ENCODE assay signal across 14 mouse cellular contexts in the genomic region with DNA sequence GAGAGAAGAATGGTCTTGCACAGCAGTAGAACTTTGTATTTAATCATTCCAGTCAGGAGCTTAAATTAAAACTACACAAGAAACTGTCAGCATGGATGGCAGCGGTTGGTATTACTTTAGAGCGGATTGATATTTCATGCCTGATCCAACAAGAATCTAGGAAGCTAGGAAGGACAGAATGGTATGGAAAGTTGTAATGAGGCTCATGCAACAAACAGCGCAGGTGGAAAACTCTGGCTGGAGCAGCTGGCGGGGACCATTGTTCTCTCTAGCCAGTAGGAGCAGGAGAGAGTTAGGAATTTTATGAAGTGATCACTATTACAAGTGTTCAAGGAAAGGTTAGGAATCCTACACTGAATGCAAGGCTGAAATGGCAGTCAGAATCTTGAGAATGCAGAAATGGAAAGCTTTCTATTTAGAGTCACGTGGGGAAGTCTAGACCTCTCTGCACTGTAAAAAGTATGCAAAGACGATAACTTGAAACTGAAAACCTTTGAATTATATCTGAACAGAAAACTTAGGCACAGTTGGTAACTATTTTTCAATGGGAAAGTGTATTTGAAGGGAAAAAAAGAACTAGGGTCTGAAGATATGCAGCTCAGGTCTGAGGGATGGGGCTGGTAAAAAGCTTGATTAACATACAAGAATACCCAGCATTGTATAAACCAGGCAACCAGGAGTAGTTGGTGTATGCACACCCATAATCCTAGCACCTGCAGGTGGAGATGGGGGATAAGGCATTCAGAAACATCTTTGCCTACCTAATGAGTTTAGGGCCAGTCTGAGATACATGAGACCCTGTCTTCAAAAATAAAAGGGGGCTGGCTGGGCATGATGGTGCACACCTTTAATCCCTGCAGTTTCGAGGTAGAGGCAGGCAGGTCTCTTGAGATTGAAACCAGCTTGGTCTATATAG. TPM values are rescaled to one million over a fixed set of nuclear protein-coding genes. Genes with fewer than 3 reads are reported as not detected.
A peak's percentile ranks its signal among the peaks of the same experiment; 100 is the strongest.
DNase-seq lines count a peak whose midpoint lies in the region; ATAC-seq and TF ChIP-seq lines count a peak whose summit lies in the region.
"Had no signal": no experiment of that assay in that cellular context is flagged by ENCODE, and none has a peak within 500 bp of the region (broad histone marks: within the 10 kb centered on the region; RNA-seq: fewer than 3 reads in every experiment).

No protein-coding gene starts in this region.

- no peak for ATAC-seq in forebrain, postnatal 0 days
- ATAC-seq: forebrain, embryonic 15.5 days; midbrain, embryonic 15.5 days had no signal

- WGBS in forebrain, embryonic 10.5 days: 86% methylated on average over 7 of the region's 7 CpGs
- 79% methylated on average over 7 of the region's 7 CpGs for WGBS in forebrain, postnatal 0 days
- WGBS in kidney, adult 2 months: 84% methylated on average over 7 of the region's 7 CpGs
- WGBS in thymus, adult 2 months: 72% methylated on average over 7 of the region's 7 CpGs

- H3K4me2 ChIP-seq in forebrain, postnatal 0 days (ENCODE audit: low read depth): no peak overlapping the region
- H3K4me2 ChIP-seq: forebrain, embryonic 15.5 days; limb, embryonic 12.5 days; midbrain, embryonic 15.5 days had no signal

- H3K9me3 ChIP-seq in forebrain, embryonic 10.5 days: no peaks in the 10 kb centered on the region
- no peaks in the 10 kb centered on the region for H3K9me3 ChIP-seq in forebrain, postnatal 0 days (ENCODE audit: low read length)
- H3K9me3 ChIP-seq: forebrain, embryonic 15.5 days; G1E; limb, embryonic 12.5 days; midbrain, embryonic 15.5 days had no signal

- no peak for TF ChIP-seq POLR2A in kidney, adult 2 months (IDR thresholded peaks at IDR 0.05; ENCODE audit: low read depth, low read length)
- no peak for TF ChIP-seq POLR2A in thymus, adult 2 months (IDR thresholded peaks at IDR 0.05; ENCODE audit: control insufficient read depth, extremely low read depth, insufficient read depth, low read length, poor library complexity)

- DNase-seq in forebrain, embryonic 10.5 days (ENCODE audit: extremely low spot score, low spot score): no peak
- DNase-seq in forebrain, postnatal 0 days: no peak
- no peak for DNase-seq in kidney, adult 2 months
- no peak for DNase-seq in kidney, adult 9 months
- no peak for DNase-seq in thymus, adult 2 months
- DNase-seq in thymus, adult 18-20 months: no peak
- no peak for DNase-seq in gastrocnemius, postnatal 14 days
- no peak for DNase-seq in c-Kit-positive CD71-positive TER-119-positive erythroid progenitor cells, embryonic 14.5 days (ENCODE audit: low spot score)
- DNase-seq: gastrocnemius, postnatal 36 days; kidney, adult 11 months had no signal

- no peak overlapping the region for H3K9ac ChIP-seq in forebrain, postnatal 0 days
- H3K9ac ChIP-seq: forebrain, embryonic 15.5 days; limb, embryonic 12.5 days; midbrain, embryonic 15.5 days had no signal

- no peaks in the 10 kb centered on the region for H3K27me3 ChIP-seq in forebrain, embryonic 10.5 days (ENCODE audit: poor library complexity, severe bottlenecking)
- H3K27me3 ChIP-seq in forebrain, postnatal 0 days (ENCODE audit: insufficient read depth, low read length): no peaks in the 10 kb centered on the region
- no peaks in the 10 kb centered on the region for H3K27me3 ChIP-seq in kidney, adult 2 months (replicated peaks; ENCODE audit: control insufficient read depth, insufficient read depth, low read length)
- no peaks in the 10 kb centered on the region for H3K27me3 ChIP-seq in thymus, adult 2 months (ENCODE audit: control insufficient read depth, insufficient read depth, low read length)
- H3K27me3 ChIP-seq: forebrain, embryonic 15.5 days; limb, embryonic 12.5 days; midbrain, embryonic 15.5 days had no signal

- intact Hi-C loops in gastrocnemius, postnatal 14 days (cut with DNase I; ENCODE audit: low total_unique reads): no loop called here

- no peak overlapping the region for H3K4me3 ChIP-seq in forebrain, embryonic 10.5 days
- no peak overlapping the region for H3K4me3 ChIP-seq in forebrain, postnatal 0 days (ENCODE audit: low read depth, low read length)
- H3K4me3 ChIP-seq in kidney, adult 2 months (ENCODE audit: insufficient read depth, low read depth, low read length): no peak overlapping the region
- no peak overlapping the region for H3K4me3 ChIP-seq in thymus, adult 2 months (ENCODE audit: control insufficient read depth, insufficient read depth, low read length)
- H3K4me3 ChIP-seq: forebrain, embryonic 15.5 days; limb, embryonic 12.5 days; midbrain, embryonic 15.5 days had no signal

- no peaks in the 10 kb centered on the region for H3K36me3 ChIP-seq in forebrain, embryonic 10.5 days (replicated peaks)
- no peaks in the 10 kb centered on the region for H3K36me3 ChIP-seq in forebrain, postnatal 0 days (ENCODE audit: insufficient read depth)
- no peaks in the 10 kb centered on the region for H3K36me3 ChIP-seq in kidney, adult 2 months (ENCODE audit: control insufficient read depth, insufficient read depth, low read length)
- no peaks in the 10 kb centered on the region for H3K36me3 ChIP-seq in thymus, adult 2 months (ENCODE audit: control insufficient read depth, insufficient read depth, low read length)
- H3K36me3 ChIP-seq: forebrain, embryonic 15.5 days; G1E; limb, embryonic 12.5 days; midbrain, embryonic 15.5 days had no signal

- H3K4me1 ChIP-seq in forebrain, embryonic 10.5 days: peaks cover 44% of the 10 kb centered on the region
- peaks cover 22% of the 10 kb centered on the region for H3K4me1 ChIP-seq in forebrain, postnatal 0 days (ENCODE audit: insufficient read depth)
- peaks cover 13% of the 10 kb centered on the region for H3K4me1 ChIP-seq in kidney, adult 2 months (ENCODE audit: control insufficient read depth, insufficient read depth, low read length)
- H3K4me1 ChIP-seq in thymus, adult 2 months (replicated peaks; ENCODE audit: control insufficient read depth, insufficient read depth, low read length): peaks cover 10% of the 10 kb centered on the region

- TF ChIP-seq CTCF in forebrain, postnatal 0 days (IDR thresholded peaks at IDR 0.05; ENCODE audit: low read depth): no peak
- no peak for TF ChIP-seq CTCF in kidney, adult 2 months (conservative IDR thresholded peaks at IDR 0.05; ENCODE audit: insufficient read depth, insufficient read length, low read depth, low read length)
- no peak for TF ChIP-seq CTCF in thymus, adult 2 months (IDR thresholded peaks at IDR 0.05; ENCODE audit: borderline replicate concordance, control insufficient read depth, extremely low read depth, insufficient read depth, low read length, poor library complexity)

- H3K27ac ChIP-seq in forebrain, embryonic 10.5 days: peak overlapping the region; percentile 36; the same call in 1 of the 2 replicates
- H3K27ac ChIP-seq in forebrain, postnatal 0 days (ENCODE audit: low read depth, low read length): no peak overlapping the region
- H3K27ac ChIP-seq in kidney, adult 2 months (ENCODE audit: insufficient read depth, low read depth, low read length): peak overlapping the region; percentile 50; the same call in 1 of the 2 replicates
- H3K27ac ChIP-seq in thymus, adult 2 months (ENCODE audit: control insufficient read depth, insufficient read depth, low read length): peak overlapping the region; percentile 92
- H3K27ac ChIP-seq: limb, embryonic 12.5 days; midbrain, embryonic 15.5 days had no signal

RNA-seq across cellular contexts. Expression of a gene that starts 45.8 kb away (rescaled TPM):
- polyA plus RNA-seq in forebrain, embryonic 10.5 days (2016; fragmentation: Nextera tagmentation; extraction: Ambion mirVana): 98.1 and 102 TPM in 2 replicates
- 38.5 and 43.6 TPM in 2 replicates for total RNA-seq in forebrain, postnatal 0 days (2014; rRNA removed)
- 39.1 and 51.7 TPM in 2 replicates for polyA plus RNA-seq in forebrain, postnatal 0 days (2015; fragmentation: Nextera tagmentation; extraction: Ambion mirVana)
- polyA plus RNA-seq in kidney, adult 2 months (2012; rRNA removed): 14.5 and 16.1 TPM in 2 replicates
- 30.1 and 38.8 TPM in 2 replicates for polyA plus RNA-seq in thymus, adult 2 months (2012; rRNA removed)
- 10 to 100 TPM; 48.4 to 70.7 TPM for total RNA-seq in gastrocnemius, postnatal 14 days (2021)
